Mouse (Mus musculus) midbrain, embryonic 16.5 days (tissue): ENCODE measurements at regions not wholly inside any gene's neighbourhood (a gene's known extent, or its start where the extent isn't known, plus 50 kb on each side); places are given as distances from the start of the nearest gene placed in this dataset.

ENCODE experiments used
- ATAC-seq: fragments of 200-750 bp; cut with Nextera tagmentation; 2 replicates; pipeline ENCODE4 v1.8.0; 2017; ENCODE audit warnings: moderate TSS enrichment
- H3K27ac ChIP-seq: fragments of 300-500 bp; sonication (generic); 2 replicates; pipeline ENCODE4 v1.5.1; 2014; ENCODE audit warnings: mild to moderate bottlenecking, low read length, mixed read lengths
- H3K27me3 ChIP-seq: fragments of 300-500 bp; sonication (generic); 2 replicates; pipeline ENCODE4 v1.6.1; 2014; ENCODE audit warnings: low read depth, low read length, mixed read lengths; ENCODE audit not compliant: control insufficient read depth, insufficient read depth
- H3K36me3 ChIP-seq: fragments of 300-500 bp; sonication (generic); 2 replicates; pipeline ENCODE4 v1.6.1; 2014; ENCODE audit warnings: mild to moderate bottlenecking, low read length, moderate library complexity, mixed read lengths; ENCODE audit not compliant: control insufficient read depth, insufficient read depth
- H3K4me1 ChIP-seq: fragments of 300-500 bp; sonication (generic); 2 replicates; pipeline ENCODE4 v1.6.1; 2014; ENCODE audit warnings: mild to moderate bottlenecking, low read length, mixed read lengths; ENCODE audit not compliant: control insufficient read depth, insufficient read depth
- H3K4me2 ChIP-seq: fragments of 300-500 bp; sonication (generic); 2 replicates; pipeline ENCODE4 v1.6.1; 2014; ENCODE audit warnings: mild to moderate bottlenecking, low read length, mixed read lengths
- H3K4me3 ChIP-seq: fragments of 300-500 bp; sonication (generic); 2 replicates; pipeline ENCODE4 v1.5.1; 2014; ENCODE audit warnings: low read depth, mild to moderate bottlenecking, low read length, moderate library complexity, mixed read lengths
- H3K9ac ChIP-seq: fragments of 300-500 bp; sonication (generic); 2 replicates; pipeline ENCODE4 v1.6.1; 2014; ENCODE audit warnings: low read depth, low read length, mixed read lengths
- H3K9me3 ChIP-seq: fragments of 300-500 bp; sonication (generic); replicated peaks from 2 replicates; pipeline ENCODE4 v1.6.1; 2014; ENCODE audit warnings: mild to moderate bottlenecking, low read length, mixed read lengths; ENCODE audit not compliant: control insufficient read depth, poor library complexity, severe bottlenecking
- WGBS: fragments of 180-500 bp; shearing (Covaris S2); extraction: QIAGEN DNeasy Blood & Tissue Kit; methylation state at CpG from one replicate; pipeline ENCODE4 v1.1.7; 2014; 5-methylcytosine and 5-hydroxymethylcytosine counted together

- no peaks in the 10 kb centered on the region for H3K9me3 ChIP-seq
- H3K36me3 ChIP-seq: no peaks in the 10 kb centered on the region
- H3K4me2 ChIP-seq: no peak overlapping the region
- no peak overlapping the region for H3K4me3 ChIP-seq
- ATAC-seq: no peak
- WGBS: 88% methylated on average over 1 of the region's 1 CpGs
- no peak overlapping the region for H3K9ac ChIP-seq
- no peak overlapping the region for H3K27ac ChIP-seq
- H3K4me1 ChIP-seq: no peaks in the 10 kb centered on the region; the same call in 1 of the 2 replicates
- no peaks in the 10 kb centered on the region for H3K27me3 ChIP-seq
These were observed 60.4 kb upstream of the Cadm1 start for GRCm38 (mm10) chr9:47469576-47469975.

- no peak overlapping the region for H3K4me3 ChIP-seq
- H3K4me2 ChIP-seq: no peak overlapping the region
- H3K27me3 ChIP-seq: no peaks in the 10 kb centered on the region
- no peaks in the 10 kb centered on the region for H3K9me3 ChIP-seq
- ATAC-seq: no peak
- no peak overlapping the region for H3K9ac ChIP-seq
- no peaks in the 10 kb centered on the region; the same call in 1 of the 2 replicates for H3K4me1 ChIP-seq
- 82% methylated on average over 1 of the region's 1 CpGs for WGBS
- no peaks in the 10 kb centered on the region for H3K36me3 ChIP-seq
- no peak overlapping the region for H3K27ac ChIP-seq
These were observed 59.2 kb upstream of the Cadm1 start for GRCm38 (mm10) chr9:47470741-47471140.

GRCm38 (mm10) chr9:47471767-47472420 lies 58.1 kb upstream of the Cadm1 start:
- 27% methylated on average over 10 of the region's 10 CpGs for WGBS
- no peak for ATAC-seq

GRCm38 (mm10) chr9:47473776-47474365 lies 56.1 kb upstream of the Cadm1 start:
- 91% methylated on average over 5 of the region's 5 CpGs for WGBS
- Histone ChIP-seq H3K27ac (no peak overlapping the region), H3K9me3 (no peaks in the 10 kb centered on the region), H3K36me3 (no peaks in the 10 kb centered on the region), H3K9ac (no peak overlapping the region), H3K4me2 (no peak overlapping the region), H3K4me1 (no peaks in the 10 kb centered on the region; the same call in 1 of the 2 replicates), H3K4me3 (no peak overlapping the region), H3K27me3 (no peaks in the 10 kb centered on the region)
- no peak for ATAC-seq

More at GRCm38 (mm10) chr9:47471767-47472420, 58.1 kb upstream of the Cadm1 start:
- Histone ChIP-seq H3K4me1 (no peaks in the 10 kb centered on the region; the same call in 1 of the 2 replicates), H3K36me3 (no peaks in the 10 kb centered on the region), H3K27ac (no peak overlapping the region), H3K4me3 (no peak overlapping the region), H3K27me3 (no peaks in the 10 kb centered on the region), H3K9me3 (no peaks in the 10 kb centered on the region), H3K9ac (no peak overlapping the region), H3K4me2 (no peak overlapping the region)

DNA sequence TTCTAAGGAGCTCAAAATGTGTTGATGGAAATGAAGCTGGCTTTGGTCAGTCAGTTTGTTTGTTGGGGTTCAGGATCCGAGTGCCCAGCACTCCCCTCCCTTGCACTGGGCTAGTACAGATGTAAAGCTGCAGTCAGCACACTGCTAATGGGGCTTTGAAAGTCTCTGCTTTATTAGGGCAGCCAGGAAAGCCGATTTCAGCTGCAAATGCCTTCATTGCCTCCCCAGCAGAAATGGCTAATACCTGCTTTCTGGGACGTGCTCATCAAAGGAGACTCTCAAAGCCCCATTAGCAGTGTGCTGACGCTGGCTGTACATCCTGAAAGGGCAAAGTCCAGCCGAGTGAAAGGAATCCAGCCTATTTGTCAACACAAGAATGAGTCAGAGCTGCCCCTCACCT lies 55.2 kb upstream of the Cadm1 start:
- Histone ChIP-seq H3K4me2 (no peak overlapping the region), H3K36me3 (no peaks in the 10 kb centered on the region), H3K9ac (no peak overlapping the region), H3K27me3 (no peaks in the 10 kb centered on the region), H3K4me3 (no peak overlapping the region), H3K27ac (no peak overlapping the region), H3K9me3 (no peaks in the 10 kb centered on the region), H3K4me1 (no peaks in the 10 kb centered on the region; the same call in 1 of the 2 replicates)
- no peak for ATAC-seq
- 36% methylated on average over 5 of the region's 5 CpGs for WGBS

DNA sequence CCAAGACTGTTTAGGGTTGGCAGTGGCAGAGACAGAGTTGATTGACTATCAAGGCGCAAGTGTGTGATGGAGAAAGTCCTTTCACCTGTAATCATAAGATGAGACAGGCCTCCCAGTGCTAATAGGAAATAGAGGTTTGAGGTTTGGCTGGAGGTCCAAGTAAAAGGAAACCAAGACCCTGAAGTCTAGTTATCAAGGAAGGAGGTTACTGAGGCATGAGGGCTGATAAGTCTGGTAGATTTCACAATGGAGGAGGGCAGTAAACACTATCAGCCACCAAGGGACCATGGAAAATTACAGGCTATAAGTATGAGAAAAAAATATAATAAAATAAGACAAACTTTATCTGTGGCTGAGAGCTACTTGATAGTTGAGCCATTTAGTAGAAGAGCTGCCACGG lies 52.1 kb upstream of the Cadm1 start:
- Histone ChIP-seq H3K27ac (no peak overlapping the region), H3K4me2 (no peak overlapping the region), H3K36me3 (no peaks in the 10 kb centered on the region), H3K4me1 (no peaks in the 10 kb centered on the region), H3K27me3 (no peaks in the 10 kb centered on the region), H3K4me3 (no peak overlapping the region), H3K9ac (no peak overlapping the region), H3K9me3 (no peaks in the 10 kb centered on the region)
- no peak for ATAC-seq
- 90% methylated on average over 2 of the region's 2 CpGs for WGBS
